Mouse (Mus musculus) ES-Bruce4 (cell line): ENCODE results near the gene Tmod1. TPM values are rescaled to one million over a fixed set of nuclear protein-coding genes. Genes with fewer than 3 reads are reported as not detected.

Experiments used
- H3K27ac ChIP-seq: 2 replicates; pipeline ENCODE4 v1.5.1; 2012; ENCODE audit warnings: low read length, inconsistent platforms; ENCODE audit not compliant: insufficient read depth
- H3K27me3 ChIP-seq: 2 replicates; pipeline ENCODE4 v1.6.1; 2012; ENCODE audit warnings: mild to moderate bottlenecking, low read length, inconsistent platforms; ENCODE audit not compliant: control insufficient read depth, poor library complexity, insufficient read depth, severe bottlenecking
- H3K36me3 ChIP-seq: 2 replicates; pipeline ENCODE4 v1.6.1; 2012; ENCODE audit warnings: inconsistent platforms, mild to moderate bottlenecking, low read length, moderate library complexity; ENCODE audit not compliant: control insufficient read depth, poor library complexity, insufficient read depth, severe bottlenecking
- H3K4me1 ChIP-seq: one replicate; pipeline ENCODE4 v1.8.1; 2011; ENCODE audit warnings: low read length; ENCODE audit not compliant: control insufficient read depth, insufficient read depth
- H3K4me3 ChIP-seq: 2 replicates; pipeline ENCODE4 v1.5.1; 2011; ENCODE audit warnings: low read depth, mild to moderate bottlenecking, low read length
- H3K9ac ChIP-seq: 2 replicates; pipeline ENCODE4 v1.6.1; 2012; ENCODE audit warnings: low read depth, mild to moderate bottlenecking, inconsistent platforms; ENCODE audit not compliant: poor library complexity, severe bottlenecking
- H3K9me3 ChIP-seq: replicated peaks from 2 replicates; pipeline ENCODE4 v1.6.1; 2012; ENCODE audit warnings: mild to moderate bottlenecking, low read length, inconsistent platforms; ENCODE audit not compliant: control insufficient read depth, poor library complexity, insufficient read depth, severe bottlenecking
- CTCF ChIP-seq: IDR thresholded peaks from one replicate; pipeline ENCODE4 v1.8.1; 2011; ENCODE audit warnings: low read depth, low read length
- EP300 ChIP-seq: IDR thresholded peaks from 2 replicates; pipeline ENCODE4 v1.6.1; 2011; ENCODE audit warnings: low read depth, low read length; ENCODE audit not compliant: insufficient read depth
- POLR2A ChIP-seq: IDR thresholded peaks from one replicate; pipeline ENCODE4 v1.8.1; 2011; ENCODE audit warnings: low read length; ENCODE audit not compliant: insufficient read depth
- polyA plus RNA-seq: library from polyadenylated mRNA; stranded (reverse); fragments of >200 nt; gene quantifications from 2 replicates; pipeline ENCODE4 v1.2.4, GENCODE M21; 2011; ENCODE audit warnings: low read depth; ENCODE audit not compliant: missing spikeins, insufficient read depth, insufficient read length

Gene Tmod1
- polyA plus RNA-seq, 1 experiment = 0.72 TPM

GRCm38 (mm10) chr4:46115308-46115707, 76.6 kb downstream of the Tmod1 start:
- no peaks in the 10 kb centered on the region for H3K27me3 ChIP-seq
- no peak overlapping the region for H3K27ac ChIP-seq
- H3K9me3 ChIP-seq = no peaks in the 10 kb centered on the region
- no peak for TF ChIP-seq POLR2A
- TF ChIP-seq CTCF = no peak
- no peak for TF ChIP-seq EP300
- no peaks in the 10 kb centered on the region for H3K4me1 ChIP-seq
- H3K9ac ChIP-seq = no peak overlapping the region
- H3K36me3 ChIP-seq = peaks cover 5% of the 10 kb centered on the region; the same call in 1 of the 2 replicates
- no peak overlapping the region for H3K4me3 ChIP-seq

- Histone ChIP-seq H3K4me3 (no peak overlapping the region), H3K36me3 (peaks cover 8% of the 10 kb centered on the region; the same call in 1 of the 2 replicates), H3K27ac (no peak overlapping the region), H3K9ac (no peak overlapping the region), H3K9me3 (no peaks in the 10 kb centered on the region), H3K27me3 (no peaks in the 10 kb centered on the region), H3K4me1 (no peaks in the 10 kb centered on the region)
- no peak for TF ChIP-seq CTCF
These were observed 77.9 kb downstream of the Tmod1 start for GRCm38 (mm10) chr4:46116544-46117175.

GRCm38 (mm10) chr4:46117536-46117935, 78.8 kb downstream of the Tmod1 start:
- Histone ChIP-seq H3K27me3 (no peaks in the 10 kb centered on the region), H3K27ac (no peak overlapping the region), H3K9ac (no peak overlapping the region), H3K4me1 (no peaks in the 10 kb centered on the region), H3K9me3 (no peaks in the 10 kb centered on the region), H3K4me3 (no peak overlapping the region), H3K36me3 (peaks cover 8% of the 10 kb centered on the region; the same call in 1 of the 2 replicates)
- TF ChIP-seq EP300 (no peak), POLR2A (no peak), CTCF (no peak)

- TF ChIP-seq CTCF = no peak
- no peak for TF ChIP-seq EP300
- TF ChIP-seq POLR2A = no peak
- Histone ChIP-seq H3K36me3 (peaks cover 16% of the 10 kb centered on the region), H3K4me1 (no peaks in the 10 kb centered on the region)
These were observed 80.9 kb downstream of the Tmod1 start for GRCm38 (mm10) chr4:46119514-46120094.

DNA sequence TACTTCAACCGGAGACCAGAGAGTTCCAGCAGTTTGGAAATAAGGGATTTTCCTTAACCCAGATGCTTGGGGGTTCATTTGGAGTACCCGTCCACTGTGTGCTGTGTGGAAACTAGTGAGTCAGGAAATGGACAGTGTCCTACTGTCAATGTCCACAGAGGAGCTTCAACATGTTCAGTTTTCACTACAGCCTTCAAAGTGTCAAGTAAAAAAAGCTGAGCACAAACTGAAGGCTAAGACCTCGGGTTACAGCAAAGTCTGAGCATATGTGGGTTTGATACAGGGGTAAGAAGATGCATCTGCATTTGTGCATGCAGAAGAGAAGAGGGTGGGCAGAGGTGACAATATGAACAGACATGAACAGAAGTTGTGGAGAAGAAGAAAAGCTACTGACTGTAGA, 82.0 kb downstream of the Tmod1 start:
- Histone ChIP-seq H3K9ac (no peak overlapping the region), H3K27ac (no peak overlapping the region), H3K4me1 (no peaks in the 10 kb centered on the region), H3K4me3 (no peak overlapping the region), H3K36me3 (peaks cover 19% of the 10 kb centered on the region), H3K27me3 (no peaks in the 10 kb centered on the region), H3K9me3 (no peaks in the 10 kb centered on the region)
- no peak for TF ChIP-seq EP300
- TF ChIP-seq POLR2A = no peak
- TF ChIP-seq CTCF = no peak

More at GRCm38 (mm10) chr4:46119514-46120094, 80.9 kb downstream of the Tmod1 start:
- Histone ChIP-seq H3K27me3 (no peaks in the 10 kb centered on the region), H3K4me3 (no peak overlapping the region), H3K27ac (no peak overlapping the region), H3K9ac (no peak overlapping the region), H3K9me3 (no peaks in the 10 kb centered on the region)

GRCm38 (mm10) chr4:46123358-46123757, 84.6 kb downstream of the Tmod1 start:
- Histone ChIP-seq H3K9me3 (no peaks in the 10 kb centered on the region), H3K4me3 (no peak overlapping the region), H3K9ac (no peak overlapping the region), H3K27ac (no peak overlapping the region), H3K36me3 (peaks cover 18% of the 10 kb centered on the region), H3K27me3 (no peaks in the 10 kb centered on the region), H3K4me1 (no peaks in the 10 kb centered on the region)
- TF ChIP-seq POLR2A (no peak), CTCF (no peak), EP300 (no peak)
